Mouse (Mus musculus) C2C12 (cell line): ENCODE measurements around the gene Ppp2r5a.

Experiments used
- CEBPB ChIP-seq: IDR thresholded peaks from one replicate; pipeline ENCODE4 v1.6.1; 2011; ENCODE audit warnings: low read depth, mild to moderate bottlenecking, control low read depth, moderate library complexity
- CTCF ChIP-seq: IDR thresholded peaks from one replicate; pipeline ENCODE4 v1.5.1; 2011; ENCODE audit not compliant: control insufficient read depth, insufficient read depth, insufficient read length
- MAX ChIP-seq: IDR thresholded peaks from one replicate; pipeline ENCODE4 v1.6.1; 2011; ENCODE audit warnings: mild to moderate bottlenecking, control low read depth
- MYOG ChIP-seq: IDR thresholded peaks from one replicate; pipeline ENCODE4 v1.6.1; 2011; ENCODE audit not compliant: control insufficient read depth, insufficient read length; ENCODE audit errors: extremely low read depth
- USF1 ChIP-seq: IDR thresholded peaks from one replicate; pipeline ENCODE4 v1.6.1; 2011; ENCODE audit warnings: low read depth, mild to moderate bottlenecking, control low read depth, moderate library complexity

DNA sequence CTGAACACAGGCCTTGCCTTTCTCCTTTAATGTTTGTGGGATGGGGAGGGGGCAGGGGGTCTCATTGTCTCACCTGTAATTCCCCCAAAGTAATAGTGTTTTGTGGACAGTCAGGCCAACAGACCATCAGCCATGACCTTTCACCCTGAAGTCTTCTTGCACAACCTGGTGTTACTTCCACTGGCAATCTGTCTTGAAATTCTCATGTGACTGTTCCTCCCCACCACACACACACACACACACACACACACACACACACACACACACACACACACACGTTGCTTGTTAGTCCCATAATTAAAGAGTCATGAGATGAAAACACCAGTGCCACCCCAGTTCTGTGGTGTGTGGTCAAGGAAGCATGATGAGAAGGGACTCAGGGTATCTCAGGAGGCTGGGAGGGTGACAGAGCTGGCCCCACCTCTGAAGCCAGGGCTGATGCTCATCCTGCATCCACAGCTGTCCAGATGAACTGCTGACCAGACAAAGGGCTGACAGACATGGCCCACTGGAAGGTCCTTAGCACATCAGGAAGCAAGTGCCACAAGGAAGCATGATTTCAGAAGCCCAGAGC lies 18.4 kb upstream of the Ppp2r5a start:
- TF ChIP-seq CTCF, result no peak
- TF ChIP-seq USF1, result no peak
- TF ChIP-seq MAX, result no peak
- no peak for TF ChIP-seq CEBPB
- TF ChIP-seq MYOG, result no peak
